Mouse (Mus musculus): Measurements from ENCODE around the gene Gm10272. TPM values are rescaled to one million over a fixed set of nuclear protein-coding genes. Genes with fewer than 3 reads are reported as not detected.
"Not testable (repeated sequence)": the region's sequence is repeated elsewhere in the genome, so short reads cannot be mapped to it uniquely, and the experiment has no call there.

Gene Gm10272
- polyA plus RNA-seq (2017; shearing (Covaris generic)) = not detected

DNA sequence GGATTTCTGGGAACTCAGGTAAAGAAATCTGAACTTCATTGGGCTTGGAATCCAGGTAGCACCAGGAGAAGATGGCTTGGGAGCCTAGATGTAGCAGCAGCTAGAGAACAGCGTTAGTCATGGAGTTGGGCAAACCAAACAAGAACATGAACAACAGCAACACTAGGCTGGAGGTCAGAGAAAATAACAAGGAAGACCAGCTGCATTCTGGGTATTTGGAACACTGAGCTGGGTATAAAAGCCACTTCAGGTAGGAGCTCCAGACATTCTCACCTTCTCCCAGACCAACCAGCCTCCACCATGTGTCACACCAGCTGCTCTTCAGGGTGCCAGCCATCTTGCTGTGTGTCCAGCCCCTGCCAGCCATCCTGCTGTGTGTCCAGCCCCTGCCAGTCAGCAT lies at the start of gene Gm10272:
Gm10272 (plus strand) TSS at position 301 of the 400 bp plus-strand sequence.
- no peak for ATAC-seq

DNA sequence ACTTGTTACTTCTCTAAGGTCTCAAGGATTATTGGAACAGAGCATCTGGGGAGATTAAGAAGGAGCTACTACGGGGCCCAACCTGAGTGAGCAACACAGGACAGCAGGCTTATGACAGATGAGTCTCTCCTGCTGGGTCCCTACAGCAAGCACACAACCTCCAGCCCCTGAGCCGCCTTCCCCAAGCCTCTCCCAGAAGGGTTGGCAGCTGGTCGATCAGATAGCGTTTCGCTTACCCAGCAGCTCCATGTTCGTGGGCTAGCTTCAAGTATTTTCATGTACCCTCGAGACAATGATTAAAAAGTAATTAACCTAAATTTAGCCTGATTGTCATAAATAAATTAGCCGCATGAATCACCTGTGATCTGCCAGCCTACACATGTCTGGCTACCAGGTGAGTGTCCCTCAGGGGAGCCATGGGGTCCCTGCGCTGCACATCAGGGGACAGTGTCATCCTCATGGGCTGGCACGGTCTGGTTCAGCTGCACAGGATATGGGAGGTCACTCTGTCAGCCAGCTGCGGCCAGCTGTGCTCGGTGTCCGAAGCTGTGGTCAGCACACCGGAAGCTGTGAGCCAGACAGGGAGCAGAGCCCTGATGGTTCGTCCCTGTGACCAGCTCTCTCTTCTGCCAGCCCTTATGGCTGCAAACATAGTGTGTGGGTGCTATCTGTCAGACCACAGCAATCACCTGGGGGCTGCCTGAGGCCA lies 48.0 kb upstream of the Gm10272 start:
- no peak for ATAC-seq

DNA sequence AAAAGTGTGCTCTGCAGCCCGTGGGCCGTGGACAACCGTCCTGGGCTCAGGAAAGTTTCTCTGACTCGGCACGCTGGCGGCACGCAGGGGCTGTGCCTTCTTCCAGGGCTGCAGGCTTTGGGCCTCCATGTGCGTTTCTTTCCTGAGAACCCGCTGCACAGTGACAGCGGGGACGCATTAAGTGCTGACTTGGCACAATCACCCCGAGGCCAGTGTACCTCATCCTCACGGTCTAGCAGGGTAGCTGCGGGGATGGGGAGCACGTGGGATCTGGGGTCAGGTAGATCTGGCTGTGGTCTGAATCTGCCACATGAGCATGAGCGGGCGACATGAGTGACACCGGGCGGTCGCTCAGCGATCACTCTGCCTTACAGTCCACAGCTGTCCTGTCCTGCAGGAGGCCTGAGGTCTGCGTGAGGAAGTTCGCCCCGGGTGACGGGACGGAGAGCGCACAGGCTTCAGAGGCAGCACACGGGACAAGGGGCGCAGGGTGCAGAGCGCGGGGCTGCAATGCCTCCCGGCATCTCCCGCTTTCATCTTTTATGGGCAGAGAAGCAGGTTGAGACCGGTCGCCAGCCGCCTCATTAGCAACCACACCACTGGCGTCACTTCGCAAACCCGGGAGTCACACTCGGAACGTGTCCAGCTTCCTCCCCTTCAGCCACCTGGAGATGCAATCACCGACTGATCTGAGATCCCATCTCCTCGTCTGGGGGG lies 42.3 kb upstream of the Gm10272 start:
- ATAC-seq = no peak

DNA sequence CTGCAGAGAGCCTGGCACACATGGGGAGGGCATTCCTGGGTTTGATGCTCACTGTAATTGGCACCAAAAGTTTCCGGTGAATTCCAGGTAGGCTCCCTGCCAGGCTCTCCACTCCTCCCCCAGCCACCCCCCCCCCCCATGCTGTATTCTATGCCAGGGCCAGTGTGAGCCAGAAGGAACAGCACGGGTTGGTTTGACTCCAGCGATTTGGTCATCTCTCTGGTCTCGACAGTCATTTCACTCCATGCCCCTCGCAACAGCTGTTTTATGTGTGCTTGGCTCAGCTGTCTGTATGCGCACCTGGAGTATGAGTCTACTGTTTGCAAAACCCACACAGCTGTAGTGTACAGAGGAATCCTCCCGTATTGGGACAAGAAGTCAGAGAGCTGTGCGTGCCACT lies 40.1 kb upstream of the Gm10272 start:
- no peak for ATAC-seq

- no peak for ATAC-seq
These were observed 39.0 kb upstream of the Gm10272 start for GRCm38 (mm10) chr10:77667402-77667801.

DNA sequence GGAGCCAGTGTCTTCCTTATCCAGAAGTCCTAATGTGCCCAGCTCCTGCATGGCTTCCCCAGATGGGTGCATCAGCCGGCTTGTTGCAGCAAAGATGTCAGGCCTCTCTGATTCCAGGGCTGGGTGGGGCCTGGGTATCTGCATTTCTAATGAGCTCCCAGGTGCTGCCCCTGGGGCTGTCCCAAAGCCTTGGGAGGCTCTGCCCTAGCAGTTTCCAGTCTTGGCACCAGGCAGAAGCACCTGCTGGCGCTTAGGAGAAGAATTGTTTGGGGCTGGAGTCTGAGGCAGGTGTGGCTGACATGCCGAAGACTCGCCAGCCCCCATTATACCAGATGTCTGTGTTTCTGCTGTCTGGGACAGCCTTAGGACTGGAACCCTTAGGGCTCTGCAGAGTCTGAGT lies 35.7 kb upstream of the Gm10272 start:
- ATAC-seq = no peak

- no peak for ATAC-seq
These were observed 34.9 kb upstream of the Gm10272 start for GRCm38 (mm10) chr10:77671519-77671918.

GRCm38 (mm10) chr10:77673765-77674164 lies 32.7 kb upstream of the Gm10272 start:
- no peak for ATAC-seq

DNA sequence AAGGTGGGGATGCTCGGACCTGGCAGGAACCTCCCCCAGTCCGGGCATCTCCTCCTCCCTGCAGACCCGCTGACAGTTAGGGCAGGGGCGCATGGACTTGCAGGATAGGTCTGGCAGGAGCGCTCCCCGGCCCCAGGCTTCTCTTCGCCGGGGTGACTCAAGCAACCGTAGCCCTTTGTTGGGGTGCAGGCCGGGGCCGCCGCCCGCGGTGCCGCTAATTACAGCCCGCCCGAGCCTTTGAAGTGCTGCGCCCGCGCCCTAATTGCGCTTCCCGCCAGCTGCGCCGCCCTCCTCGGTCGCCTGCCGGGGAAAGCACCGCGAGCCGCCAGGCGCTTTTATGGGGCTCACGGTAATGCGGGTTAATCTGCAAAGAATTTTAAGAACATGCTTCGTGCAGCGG lies 28.9 kb upstream of the Gm10272 start:
- peak; percentile 23 for ATAC-seq

GRCm38 (mm10) chr10:77682994-77683393 lies 23.4 kb upstream of the Gm10272 start:
- ATAC-seq = no peak

DNA sequence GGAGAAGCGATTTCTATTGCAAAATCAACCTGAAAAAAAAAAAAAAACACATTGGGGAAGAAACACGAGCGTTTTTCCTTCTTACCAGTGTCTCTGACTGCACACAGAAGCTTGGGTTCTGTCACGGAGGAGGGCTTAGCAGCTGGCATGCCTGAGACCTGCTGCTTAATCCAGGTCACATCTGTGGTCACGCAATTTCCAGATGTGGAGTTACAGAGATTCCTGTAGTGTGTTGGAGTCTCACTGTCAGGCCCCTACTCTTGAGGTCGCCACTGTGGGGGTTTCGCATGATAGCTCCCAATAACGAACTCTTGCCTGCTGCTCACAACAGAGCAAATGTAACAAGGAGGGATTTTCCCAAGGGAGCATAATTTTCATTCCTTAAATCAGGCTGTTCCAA lies 22.2 kb upstream of the Gm10272 start:
- ATAC-seq = no peak

DNA sequence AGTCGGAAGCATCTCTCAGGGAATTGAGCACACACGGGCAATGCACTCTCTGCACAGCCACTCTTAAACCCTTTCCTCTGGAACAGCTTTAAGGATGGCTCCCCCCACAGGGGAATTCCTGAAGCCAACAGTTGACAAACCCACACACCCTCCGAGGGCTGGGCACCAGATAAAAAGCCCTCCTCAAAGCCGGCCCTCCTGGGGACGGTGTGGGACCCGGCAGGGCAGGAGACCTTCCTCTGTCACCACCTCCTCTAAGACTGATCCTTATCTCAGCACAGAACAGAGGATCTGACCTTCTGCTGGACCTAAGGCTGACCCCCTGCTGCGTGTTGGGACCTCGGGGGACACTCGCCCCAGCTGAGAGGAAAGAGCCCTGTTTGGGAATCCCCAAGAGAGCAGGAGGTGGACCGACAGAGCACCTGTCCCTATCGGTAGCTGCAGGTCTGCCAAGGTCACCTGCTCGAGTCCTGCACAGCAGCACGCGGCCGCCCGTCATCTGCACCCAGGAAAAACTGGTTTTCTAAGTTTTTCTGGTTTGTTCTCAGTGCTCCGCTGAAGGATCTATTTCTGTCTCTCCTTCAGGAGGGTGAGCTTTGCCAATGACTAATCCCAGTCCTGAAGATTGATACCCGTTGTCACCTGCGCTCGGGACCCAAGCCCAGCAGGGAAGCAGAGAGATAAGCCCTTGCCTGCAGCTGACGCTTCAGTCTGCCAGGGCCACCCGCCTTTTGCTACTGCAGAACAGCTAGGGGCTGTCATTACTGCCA lies 20.3 kb upstream of the Gm10272 start, which contains the start of gene Tspear:
Tspear (plus strand) TSS at position 675 of the 770 bp plus-strand sequence.
- ATAC-seq = no peak

GRCm38 (mm10) chr10:77687021-77687420 lies 19.4 kb upstream of the Gm10272 start:
- ATAC-seq = no peak

DNA sequence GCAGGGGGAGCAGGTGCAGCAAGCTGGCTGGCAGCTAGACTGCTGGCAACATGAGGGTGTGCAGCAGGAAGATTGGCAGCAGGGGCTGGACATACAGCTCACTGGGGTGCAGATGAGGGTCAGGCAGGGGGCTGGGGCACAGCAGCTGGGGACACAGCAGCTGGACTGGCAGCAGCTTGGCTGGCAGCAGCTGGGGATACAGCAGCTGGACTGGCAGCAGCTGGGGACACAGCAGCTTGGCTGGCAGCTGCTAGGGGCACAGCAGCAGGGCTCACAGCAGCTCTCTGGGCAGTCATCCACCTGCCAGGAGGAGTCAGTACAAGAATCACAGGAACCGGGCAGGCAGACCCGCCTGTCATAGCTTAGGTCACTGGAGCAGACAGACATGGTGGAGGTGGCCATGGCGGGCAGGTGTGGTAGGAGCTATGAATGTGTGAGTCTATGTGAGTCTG lies 16.0 kb upstream of the Gm10272 start, which contains the start of gene Gm19402:
Gm19402 (minus strand) TSS at position 402 of the 452 bp plus-strand sequence.
- not testable (repeated sequence) for ATAC-seq

DNA sequence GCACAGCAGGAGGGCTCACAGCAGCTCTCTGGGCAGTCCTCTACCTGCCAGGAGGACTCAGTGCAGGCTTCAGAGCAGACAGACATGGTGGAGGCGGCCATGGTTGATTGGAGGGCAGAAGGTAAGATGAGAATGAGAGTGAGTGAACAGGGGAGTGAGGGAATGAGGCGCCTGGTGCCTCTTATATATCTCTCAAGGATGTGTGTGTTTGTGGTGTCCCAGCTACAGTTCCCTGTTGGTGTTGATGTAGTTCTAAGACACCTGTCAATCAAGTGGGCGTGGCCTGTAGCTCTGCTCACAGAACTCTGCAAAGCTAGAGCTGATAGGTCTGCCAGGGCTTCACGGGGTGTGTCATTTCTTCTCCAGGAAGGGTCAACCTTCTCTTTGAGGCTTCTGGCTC lies 9.3 kb upstream of the Gm10272 start, which contains the start of gene Gm9508:
Gm9508 (minus strand) TSS at position 101 of the 400 bp plus-strand sequence.
- ATAC-seq = no peak

- ATAC-seq = no peak
These were observed 3.4 kb downstream of the Gm10272 start for GRCm38 (mm10) chr10:77709831-77710230.

GRCm38 (mm10) chr10:77711157-77711556 lies 4.7 kb downstream of the Gm10272 start, which contains the start of gene Gm10024:
Gene Gm10024 (plus strand): TSS chr10:77711457.
- ATAC-seq = not testable (repeated sequence)

DNA sequence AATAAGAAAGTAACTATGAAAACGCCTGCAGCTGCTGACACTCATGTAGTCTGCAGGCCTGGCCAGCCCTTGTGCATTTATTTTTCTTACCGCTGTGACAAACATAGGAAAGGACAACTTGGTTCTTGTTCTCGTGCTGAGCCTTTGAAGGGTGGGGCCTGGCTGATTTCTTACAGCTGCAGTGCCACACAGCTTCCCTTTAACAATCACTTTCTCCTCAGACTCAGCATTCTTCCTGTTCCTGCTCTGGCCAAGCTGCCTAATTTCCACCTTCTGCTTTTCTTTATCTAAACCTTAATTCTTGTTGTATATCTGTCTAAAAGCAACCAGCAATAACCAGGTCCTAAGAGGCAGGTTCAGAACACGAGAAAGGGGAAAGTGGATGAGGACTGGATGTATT lies 7.3 kb downstream of the Gm10272 start:
- no peak for ATAC-seq

- ATAC-seq = no peak
These were observed 9.1 kb downstream of the Gm10272 start, which contains the start of gene Gm10142 for GRCm38 (mm10) chr10:77715507-77715906. Gene Gm10142 (plus strand): TSS chr10:77715807.

DNA sequence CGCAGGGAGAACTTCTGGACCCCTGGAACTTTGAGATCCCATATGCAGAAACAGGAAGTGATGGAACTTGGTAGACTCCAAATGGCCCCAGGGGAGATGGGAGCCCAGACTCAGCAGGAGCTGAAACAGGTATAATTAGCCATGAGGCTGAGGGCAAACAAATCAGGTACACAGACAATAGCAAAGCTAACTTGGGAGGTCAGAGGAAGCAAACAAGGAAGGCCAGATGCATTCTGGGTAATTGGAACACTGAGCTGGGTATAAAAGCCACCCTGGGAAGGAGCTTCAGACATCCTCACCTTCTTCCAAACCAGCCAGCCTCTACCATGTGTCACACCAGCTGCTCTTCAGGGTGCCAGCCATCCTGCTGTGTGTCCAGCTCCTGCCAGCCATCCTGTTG lies 13.9 kb downstream of the Gm10272 start, which contains the start of gene Krtap12-1:
Krtap12-1 (plus strand) TSS at position 301 of the 400 bp plus-strand sequence.
- not testable (repeated sequence) for ATAC-seq

DNA sequence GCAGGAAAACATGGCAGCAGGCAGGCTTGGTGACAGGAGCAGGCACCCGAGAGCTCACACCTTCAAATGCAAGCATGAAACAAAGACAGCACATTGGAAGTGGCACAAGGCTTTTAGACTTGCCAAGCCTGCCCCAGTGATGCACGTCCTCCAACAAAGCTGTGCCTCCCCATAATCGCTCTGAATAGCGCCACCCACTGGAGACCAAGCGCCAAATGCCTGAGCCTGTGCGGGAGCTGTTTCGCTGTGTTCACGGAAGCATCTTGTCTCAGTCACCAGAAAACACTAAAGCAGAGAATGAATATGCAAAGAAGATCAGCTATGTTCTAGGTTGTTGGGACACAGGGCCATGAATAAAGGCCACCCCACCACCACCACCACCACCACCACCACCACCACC lies 18.4 kb downstream of the Gm10272 start:
- no peak for ATAC-seq

DNA sequence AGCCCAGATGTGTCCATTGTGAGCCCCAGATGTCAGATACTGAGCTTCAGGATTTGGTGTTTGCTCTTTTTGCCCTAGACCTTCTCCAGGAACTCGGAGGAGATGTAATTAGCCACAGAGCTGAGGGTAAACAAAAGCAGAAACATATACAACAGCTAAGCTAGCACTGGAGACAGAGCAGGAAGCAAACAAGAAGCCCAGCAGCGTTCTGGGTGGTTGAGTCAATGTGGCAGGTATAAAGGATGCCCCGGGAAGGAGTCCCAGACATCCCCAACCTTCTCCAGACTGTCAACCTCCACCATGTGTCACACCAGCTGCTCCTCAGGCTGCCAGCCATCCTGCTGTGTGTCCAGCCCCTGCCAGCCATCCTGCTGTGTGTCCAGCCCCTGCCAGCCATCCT lies 19.8 kb downstream of the Gm10272 start, which contains the start of gene Gm10100:
Gm10100 (plus strand) TSS at position 301 of the 400 bp plus-strand sequence.
- no peak for ATAC-seq

- ATAC-seq = no peak
These were observed 21.9 kb downstream of the Gm10272 start for GRCm38 (mm10) chr10:77728280-77728679.
